Mouse (Mus musculus): Measurements from ENCODE around the gene Akap2.

Akap2 gene

GRCm38 (mm10) chr4:57757997-57758396, 40.5 kb downstream of the Akap2 start:
- DNase-seq (ENCODE audit: low spot score) = no peak

- no peak for DNase-seq (ENCODE audit: low spot score)
These were observed 45.0 kb downstream of the Akap2 start for GRCm38 (mm10) chr4:57762424-57762823.

- no peak for DNase-seq (ENCODE audit: low spot score)
These were observed 46.9 kb downstream of the Akap2 start for GRCm38 (mm10) chr4:57764392-57764791.

GRCm38 (mm10) chr4:57764926-57765325, 47.5 kb downstream of the Akap2 start:
- no peak for DNase-seq (ENCODE audit: low spot score)

GRCm38 (mm10) chr4:57765806-57766205, 48.3 kb downstream of the Akap2 start:
- no peak for DNase-seq (ENCODE audit: low spot score)

- no peak for DNase-seq (ENCODE audit: low spot score)
These were observed 51.5 kb downstream of the Akap2 start for GRCm38 (mm10) chr4:57769007-57769406.

GRCm38 (mm10) chr4:57770185-57770823, 52.8 kb downstream of the Akap2 start:
- DNase-seq (ENCODE audit: low spot score) = no peak

GRCm38 (mm10) chr4:57771558-57772219, 54.2 kb downstream of the Akap2 start:
- no peak for DNase-seq (ENCODE audit: low spot score)

- no peak for DNase-seq (ENCODE audit: low spot score)
These were observed 55.5 kb downstream of the Akap2 start for GRCm38 (mm10) chr4:57772851-57773510.

GRCm38 (mm10) chr4:57774517-57774916, 57.1 kb downstream of the Akap2 start:
- DNase-seq (ENCODE audit: low spot score) = no peak

GRCm38 (mm10) chr4:57775582-57775981, 58.1 kb downstream of the Akap2 start:
- DNase-seq (ENCODE audit: low spot score) = no peak

- no peak for DNase-seq (ENCODE audit: low spot score)
These were observed 62.9 kb downstream of the Akap2 start for GRCm38 (mm10) chr4:57780403-57780802.

- no peak for DNase-seq (ENCODE audit: low spot score)
These were observed 63.6 kb downstream of the Akap2 start for GRCm38 (mm10) chr4:57780833-57781641.

GRCm38 (mm10) chr4:57781994-57782393, 64.5 kb downstream of the Akap2 start:
- DNase-seq (ENCODE audit: low spot score) = peak; percentile 19

- no peak for DNase-seq (ENCODE audit: low spot score)
These were observed 65.3 kb downstream of the Akap2 start for GRCm38 (mm10) chr4:57782549-57783390.

GRCm38 (mm10) chr4:57783391-57783770, 65.9 kb downstream of the Akap2 start:
- no peak for DNase-seq (ENCODE audit: low spot score)

- no peak for DNase-seq (ENCODE audit: low spot score)
These were observed 66.6 kb downstream of the Akap2 start for GRCm38 (mm10) chr4:57783853-57784600.

- DNase-seq (ENCODE audit: low spot score) = no peak
These were observed 71.3 kb downstream of the Akap2 start for GRCm38 (mm10) chr4:57788709-57789108.

GRCm38 (mm10) chr4:57789118-57789517, 71.7 kb downstream of the Akap2 start:
- DNase-seq (ENCODE audit: low spot score) = no peak

GRCm38 (mm10) chr4:57793989-57794388, 76.5 kb downstream of the Akap2 start:
- no peak for DNase-seq (ENCODE audit: low spot score)

GRCm38 (mm10) chr4:57794547-57794946, 77.1 kb downstream of the Akap2 start:
- no peak for DNase-seq (ENCODE audit: low spot score)
